Mouse (Mus musculus) embryonic facial prominence, embryonic 11.5 days (tissue): Measurements from ENCODE around the gene Cyp17a1. TPM values are rescaled to one million over a fixed set of nuclear protein-coding genes. Genes with fewer than 3 reads are reported as not detected.

Experiments
- polyA plus RNA-seq: library from polyadenylated mRNA; unstranded; fragments of >200 nt; fragmentation: Nextera tagmentation; extraction: Ambion mirVana; gene quantifications from 2 replicates; pipeline ENCODE4 v1.2.1, GENCODE M21; 2014

Gene Cyp17a1
- polyA plus RNA-seq, 1 experiment from 2014 or later: not detected

Other genes starting within 250 kb of the Cyp17a1 start
- gene Trim8, start 171.5 kb downstream of the Cyp17a1 start, polyA plus RNA-seq: 17.8 and 18.6 TPM in 2 replicates
- 122 and 130 TPM in 2 replicates for gene Arl3, start 100.0 kb downstream of the Cyp17a1 start, polyA plus RNA-seq
- 13.6 and 14.7 TPM in 2 replicates for gene Sfxn2, start 99.8 kb downstream of the Cyp17a1 start, polyA plus RNA-seq
- 30.1 and 34.4 TPM in 2 replicates for gene Wbp1l, start 74.1 kb downstream of the Cyp17a1 start, polyA plus RNA-seq
- gene Borcs7, start 16.7 kb upstream of the Cyp17a1 start, polyA plus RNA-seq: 13.4 and 15.3 TPM in 2 replicates
- 29.3 and 34.6 TPM in 2 replicates for gene As3mt, start 34.3 kb upstream of the Cyp17a1 start, polyA plus RNA-seq
- 3.6 and 3.8 TPM in 2 replicates for gene Cnnm2, start 88.4 kb upstream of the Cyp17a1 start, polyA plus RNA-seq